Mouse (Mus musculus) neural tube, embryonic 15.5 days (tissue): Measurements from ENCODE around the gene Gp1bb. TPM values are rescaled to one million over a fixed set of nuclear protein-coding genes. Genes with fewer than 3 reads are reported as not detected.
A peak's percentile ranks its signal among the peaks of the same experiment; 100 is the strongest.

ENCODE experiments used
- ATAC-seq: fragments of 200-750 bp; cut with Nextera tagmentation; 2 replicates; pipeline ENCODE4 v1.8.0; 2017; ENCODE audit warnings: mild to moderate bottlenecking, moderate TSS enrichment, moderate library complexity; ENCODE audit not compliant: low FRiP score
- H3K27ac ChIP-seq: fragments of 300-500 bp; sonication (generic); replicated peaks from 2 replicates; pipeline ENCODE4 v1.5.1; 2015; ENCODE audit warnings: mild to moderate bottlenecking, inconsistent platforms
- H3K27me3 ChIP-seq: fragments of 300-500 bp; sonication (generic); replicated peaks from 2 replicates; pipeline ENCODE4 v1.6.1; 2015; ENCODE audit warnings: inconsistent platforms
- H3K36me3 ChIP-seq: fragments of 300-500 bp; sonication (generic); 2 replicates; pipeline ENCODE4 v1.6.1; 2015; ENCODE audit warnings: inconsistent platforms
- H3K4me1 ChIP-seq: fragments of 300-500 bp; sonication (generic); 2 replicates; pipeline ENCODE4 v1.6.1; 2015; ENCODE audit warnings: inconsistent platforms
- H3K4me2 ChIP-seq: fragments of 300-500 bp; sonication (generic); 2 replicates; pipeline ENCODE4 v1.6.1; 2015; ENCODE audit warnings: inconsistent platforms, mild to moderate bottlenecking, moderate library complexity
- H3K4me3 ChIP-seq: fragments of 300-500 bp; sonication (generic); replicated peaks from 2 replicates; pipeline ENCODE4 v1.5.1; 2015; ENCODE audit warnings: mild to moderate bottlenecking, inconsistent platforms
- H3K9ac ChIP-seq: fragments of 300-500 bp; sonication (generic); replicated peaks from 2 replicates; pipeline ENCODE4 v1.6.1; 2015; ENCODE audit warnings: mild to moderate bottlenecking, inconsistent platforms
- H3K9me3 ChIP-seq: fragments of 300-500 bp; sonication (generic); replicated peaks from 2 replicates; pipeline ENCODE4 v1.6.1; 2016; ENCODE audit warnings: inconsistent platforms
- WGBS: fragments of 180-500 bp; shearing (Covaris S2); methylation state at CpG from one replicate; pipeline ENCODE4 v1.1.7; 2015; ENCODE audit warnings: mixed read lengths; 5-methylcytosine and 5-hydroxymethylcytosine counted together
- polyA plus RNA-seq: library from polyadenylated mRNA; unstranded; fragments of >200 nt; fragmentation: Nextera tagmentation; extraction: Ambion mirVana; gene quantifications from 2 replicates; pipeline ENCODE4 v1.2.1, GENCODE M21; 2015

Gp1bb gene
- polyA plus RNA-seq, 1 experiment from 2014 or later: 11.5 TPM

- Histone ChIP-seq H3K9me3 (no peaks in the 10 kb centered on the region), H3K4me2 (peak overlapping the region; percentile 62; the same call in 1 of the 2 replicates), H3K27ac (no peak overlapping the region), H3K27me3 (peaks cover 96% of the 10 kb centered on the region), H3K36me3 (no peaks in the 10 kb centered on the region), H3K9ac (no peak overlapping the region), H3K4me3 (peak overlapping the region; percentile 39), H3K4me1 (peaks cover 58% of the 10 kb centered on the region)
- ATAC-seq: no peak
- WGBS: 5% methylated on average over 10 of the region's 10 CpGs
Observed at GRCm38 (mm10) chr16:18585676-18586075, 36.5 kb downstream of the Gp1bb start.

GRCm38 (mm10) chr16:18584901-18585510, 37.2 kb downstream of the Gp1bb start:
- H3K36me3 ChIP-seq: no peaks in the 10 kb centered on the region
- peaks cover 51% of the 10 kb centered on the region for H3K4me1 ChIP-seq
- no peaks in the 10 kb centered on the region for H3K9me3 ChIP-seq
- 14% methylated on average over 10 of the region's 10 CpGs for WGBS
- peaks cover 96% of the 10 kb centered on the region for H3K27me3 ChIP-seq
- H3K27ac ChIP-seq: no peak overlapping the region
- H3K4me3 ChIP-seq: no peak overlapping the region
- no peak overlapping the region for H3K9ac ChIP-seq
- ATAC-seq: no peak
- H3K4me2 ChIP-seq: peak overlapping the region; percentile 19; the same call in 1 of the 2 replicates

GRCm38 (mm10) chr16:18583673-18584357, 38.4 kb downstream of the Gp1bb start:
- no peak overlapping the region for H3K4me2 ChIP-seq
- ATAC-seq: no peak
- no peak overlapping the region for H3K4me3 ChIP-seq
- no peak overlapping the region for H3K9ac ChIP-seq
- peaks cover 49% of the 10 kb centered on the region for H3K4me1 ChIP-seq
- H3K27ac ChIP-seq: no peak overlapping the region
- no peaks in the 10 kb centered on the region for H3K36me3 ChIP-seq
- peaks cover 93% of the 10 kb centered on the region for H3K27me3 ChIP-seq
- H3K9me3 ChIP-seq: no peaks in the 10 kb centered on the region
- WGBS: 8% methylated on average over 10 of the region's 10 CpGs

- H3K4me1 ChIP-seq: peaks cover 42% of the 10 kb centered on the region
- H3K4me2 ChIP-seq: no peak overlapping the region
- 8% methylated on average over 10 of the region's 10 CpGs for WGBS
- peaks cover 93% of the 10 kb centered on the region for H3K27me3 ChIP-seq
- no peaks in the 10 kb centered on the region for H3K36me3 ChIP-seq
- H3K27ac ChIP-seq: no peak overlapping the region
- H3K4me3 ChIP-seq: no peak overlapping the region
- no peak overlapping the region for H3K9ac ChIP-seq
- H3K9me3 ChIP-seq: no peaks in the 10 kb centered on the region
- no peak for ATAC-seq
Observed at GRCm38 (mm10) chr16:18583169-18583568, 39.0 kb downstream of the Gp1bb start.

GRCm38 (mm10) chr16:18582426-18583148, 39.6 kb downstream of the Gp1bb start:
- peak overlapping the region; percentile 61 for H3K4me2 ChIP-seq
- WGBS: under 1% methylated on average over 56 of the region's 67 CpGs
- H3K9me3 ChIP-seq: no peaks in the 10 kb centered on the region
- H3K27me3 ChIP-seq: peaks cover 91% of the 10 kb centered on the region
- H3K9ac ChIP-seq: no peak overlapping the region
- H3K4me1 ChIP-seq: peaks cover 37% of the 10 kb centered on the region
- peak; percentile 8; the same call in 1 of the 2 replicates for ATAC-seq
- no peaks in the 10 kb centered on the region for H3K36me3 ChIP-seq
- no peak overlapping the region for H3K27ac ChIP-seq
- H3K4me3 ChIP-seq: peak overlapping the region; percentile 39

- Histone ChIP-seq H3K4me1 (peaks cover 32% of the 10 kb centered on the region), H3K36me3 (no peaks in the 10 kb centered on the region), H3K4me3 (peak overlapping the region; percentile 39), H3K27ac (no peak overlapping the region), H3K9me3 (no peaks in the 10 kb centered on the region), H3K9ac (no peak overlapping the region), H3K4me2 (peak overlapping the region; percentile 61), H3K27me3 (peaks cover 90% of the 10 kb centered on the region)
- under 1% methylated on average over 66 of the region's 66 CpGs for WGBS
- ATAC-seq: 0 out of 2 replicates have a peak, but pooled peaks have one; percentile 23
Observed at GRCm38 (mm10) chr16:18581623-18582205, 40.5 kb downstream of the Gp1bb start.

- ATAC-seq: no peak
- peak overlapping the region; percentile 39 for H3K4me3 ChIP-seq
- WGBS: 3% methylated on average over 21 of the region's 21 CpGs
- peaks cover 86% of the 10 kb centered on the region for H3K27me3 ChIP-seq
- no peaks in the 10 kb centered on the region for H3K9me3 ChIP-seq
- H3K36me3 ChIP-seq: no peaks in the 10 kb centered on the region
- no peak overlapping the region for H3K9ac ChIP-seq
- peaks cover 27% of the 10 kb centered on the region for H3K4me1 ChIP-seq
- no peak overlapping the region for H3K27ac ChIP-seq
- peak overlapping the region; percentile 61 for H3K4me2 ChIP-seq
Observed at GRCm38 (mm10) chr16:18581050-18581622, 41.1 kb downstream of the Gp1bb start.

GRCm38 (mm10) chr16:18580389-18580788, 41.8 kb downstream of the Gp1bb start:
- Histone ChIP-seq H3K36me3 (no peaks in the 10 kb centered on the region), H3K4me1 (peaks cover 20% of the 10 kb centered on the region), H3K4me3 (no peak overlapping the region), H3K9me3 (no peaks in the 10 kb centered on the region), H3K27me3 (peaks cover 79% of the 10 kb centered on the region), H3K9ac (no peak overlapping the region), H3K27ac (no peak overlapping the region), H3K4me2 (no peak overlapping the region)
- ATAC-seq: no peak
- 17% methylated on average over 2 of the region's 2 CpGs for whole genome bisulfite sequencing

GRCm38 (mm10) chr16:18577599-18578160, 44.5 kb downstream of the Gp1bb start:
- 15% methylated on average over 5 of the region's 5 CpGs for WGBS
- ATAC-seq: no peak
- H3K4me2 ChIP-seq: no peak overlapping the region
- no peak overlapping the region for H3K27ac ChIP-seq
- H3K9me3 ChIP-seq: no peaks in the 10 kb centered on the region
- H3K27me3 ChIP-seq: peaks cover 52% of the 10 kb centered on the region
- H3K36me3 ChIP-seq: no peaks in the 10 kb centered on the region
- peaks cover 18% of the 10 kb centered on the region for H3K4me1 ChIP-seq
- H3K4me3 ChIP-seq: no peak overlapping the region
- no peak overlapping the region for H3K9ac ChIP-seq

GRCm38 (mm10) chr16:18577071-18577470, 45.1 kb downstream of the Gp1bb start:
- Histone ChIP-seq H3K4me3 (no peak overlapping the region), H3K4me2 (no peak overlapping the region), H3K9me3 (no peaks in the 10 kb centered on the region), H3K36me3 (no peaks in the 10 kb centered on the region), H3K4me1 (peaks cover 12% of the 10 kb centered on the region), H3K27me3 (peaks cover 46% of the 10 kb centered on the region), H3K9ac (no peak overlapping the region), H3K27ac (no peak overlapping the region)
- 48% methylated on average over 3 of the region's 3 CpGs for WGBS
- ATAC-seq: no peak

- Histone ChIP-seq H3K36me3 (no peaks in the 10 kb centered on the region), H3K4me2 (no peak overlapping the region), H3K4me1 (no peaks in the 10 kb centered on the region), H3K27ac (no peak overlapping the region), H3K9ac (no peak overlapping the region), H3K27me3 (peaks cover 18% of the 10 kb centered on the region), H3K4me3 (no peak overlapping the region), H3K9me3 (no peaks in the 10 kb centered on the region)
- ATAC-seq: no peak
- 83% methylated on average over 8 of the region's 8 CpGs for WGBS
Observed at GRCm38 (mm10) chr16:18574196-18574595, 48.0 kb downstream of the Gp1bb start.
